Mouse (Mus musculus) G1E (cell line): Measurements from ENCODE around the gene Tmem151a.

Source experiments
- CTCF ChIP-seq: IDR thresholded peaks from 2 replicates; pipeline ENCODE4 v1.5.1; 2012; ENCODE audit warnings: low read depth, low read length, inconsistent platforms, mixed read lengths
- GATA1 ChIP-seq: IDR thresholded peaks from 2 replicates; pipeline ENCODE4 v1.6.1; 2012; ENCODE audit warnings: borderline replicate concordance, low read length, inconsistent platforms, mixed read lengths
- TAL1 ChIP-seq: conservative IDR thresholded peaks from 2 replicates; pipeline ENCODE4 v1.6.1; 2012; ENCODE audit warnings: low read depth, low read length, inconsistent platforms, mixed read lengths

- no peak for TF ChIP-seq CTCF
- TF ChIP-seq GATA1: no peak
- no peak for TF ChIP-seq TAL1
Observed at GRCm38 (mm10) chr19:5094746-5095417, 9.6 kb upstream of the Tmem151a start.
